Mouse (Mus musculus): ENCODE data around the gene Gpatch8.

DNA sequence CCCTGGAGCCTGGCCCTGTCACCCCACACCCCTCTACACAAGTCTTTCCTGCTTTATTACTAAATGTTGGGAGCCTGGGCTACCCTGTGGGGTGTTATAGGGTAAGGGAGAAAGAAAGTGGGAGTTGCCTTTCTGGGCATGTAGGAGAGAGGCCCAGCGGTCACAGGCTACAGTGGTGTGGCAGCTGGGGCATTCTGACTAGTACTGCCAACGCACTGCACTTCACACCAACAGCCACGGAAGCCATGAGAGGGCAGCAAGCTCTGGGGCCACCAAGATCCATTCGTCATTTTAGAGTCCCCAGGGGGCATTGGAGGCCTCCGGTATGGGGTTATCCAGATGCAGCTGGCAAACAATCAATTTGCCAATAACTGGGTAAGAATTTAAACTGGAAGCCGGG, 114.1 kb downstream of the Gpatch8 start:
- TF ChIP-seq POLR2A (IDR thresholded peaks at IDR 0.05; ENCODE audit: low read depth, low read length) (no peak), CTCF (IDR thresholded peaks at IDR 0.05; ENCODE audit: extremely low read depth, insufficient read length, insufficient replicate concordance, low read depth, low read length) (no peak)
